Mouse (Mus musculus): ENCODE measurements around the gene Gm45021. TPM values are rescaled to one million over a fixed set of nuclear protein-coding genes. Genes with fewer than 3 reads are reported as not detected.
A peak's percentile ranks its signal among the peaks of the same experiment; 100 is the strongest.

Gm45021 gene
- total and polyA plus RNA-seq, 2 experiments from 2014 or later = not detected

- TF ChIP-seq CTCF (IDR thresholded peaks at IDR 0.05; ENCODE audit: low read depth) = peak; percentile 50
- Histone ChIP-seq H3K4me2 (ENCODE audit: low read depth) (peak overlapping the region; percentile 81), H3K4me3 (ENCODE audit: low read depth, low read length) (peak overlapping the region; percentile 55), H3K9me3 (ENCODE audit: low read length) (no peaks in the 10 kb centered on the region), H3K36me3 (ENCODE audit: insufficient read depth) (0 out of 2 replicates have a peak, but pooled peaks cover 6% of the 10 kb centered on the region), H3K9ac (peak overlapping the region; percentile 57), H3K27me3 (ENCODE audit: insufficient read depth, low read length) (no peaks in the 10 kb centered on the region), H3K4me1 (ENCODE audit: insufficient read depth) (peaks cover 6% of the 10 kb centered on the region), H3K27ac (ENCODE audit: low read depth, low read length) (no peak overlapping the region)
- DNase-seq = peak; percentile 78
- peak; percentile 84 for ATAC-seq
- WGBS = 2% methylated on average over 32 of the region's 32 CpGs
Measured at GRCm38 (mm10) chr6:48626984-48627383, 37.6 kb downstream of the Gm45021 start.

GRCm38 (mm10) chr6:48627511-48627924, 38.1 kb downstream of the Gm45021 start:
- no peaks in the 10 kb centered on the region for H3K9me3 ChIP-seq (ENCODE audit: low read length)
- DNase-seq (no peak), ATAC-seq (no peak)
- no peaks in the 10 kb centered on the region for H3K27me3 ChIP-seq (ENCODE audit: insufficient read depth, low read length)
- H3K4me2 ChIP-seq (ENCODE audit: low read depth) = peak overlapping the region; percentile 81
- H3K4me1 ChIP-seq (ENCODE audit: insufficient read depth) = peaks cover 6% of the 10 kb centered on the region
- H3K4me3 ChIP-seq (ENCODE audit: low read depth, low read length) = peak overlapping the region; percentile 55
- TF ChIP-seq CTCF (IDR thresholded peaks at IDR 0.05; ENCODE audit: low read depth) = no peak
- 3% methylated on average over 7 of the region's 7 CpGs for WGBS
- H3K36me3 ChIP-seq (ENCODE audit: insufficient read depth) = 0 out of 2 replicates have a peak, but pooled peaks cover 6% of the 10 kb centered on the region
- H3K9ac ChIP-seq = peak overlapping the region; percentile 57
- no peak overlapping the region for H3K27ac ChIP-seq (ENCODE audit: low read depth, low read length)

GRCm38 (mm10) chr6:48628377-48628776, 39.0 kb downstream of the Gm45021 start:
- Histone ChIP-seq H3K4me1 (ENCODE audit: insufficient read depth) (peaks cover 6% of the 10 kb centered on the region), H3K9ac (no peak overlapping the region), H3K27me3 (ENCODE audit: insufficient read depth, low read length) (no peaks in the 10 kb centered on the region), H3K9me3 (ENCODE audit: low read length) (no peaks in the 10 kb centered on the region), H3K4me3 (ENCODE audit: low read depth, low read length) (no peak overlapping the region), H3K27ac (ENCODE audit: low read depth, low read length) (no peak overlapping the region), H3K36me3 (ENCODE audit: insufficient read depth) (0 out of 2 replicates have a peak, but pooled peaks cover 6% of the 10 kb centered on the region), H3K4me2 (ENCODE audit: low read depth) (peak overlapping the region; percentile 82; the same call in 1 of the 2 replicates)
- no peak for TF ChIP-seq CTCF (IDR thresholded peaks at IDR 0.05; ENCODE audit: low read depth)
- DNase-seq (no peak), ATAC-seq (no peak)
- 85% methylated on average over 3 of the region's 3 CpGs for WGBS

- WGBS = 6% methylated on average over 53 of the region's 54 CpGs
- peak overlapping the region; percentile 54 for H3K9ac ChIP-seq
- TF ChIP-seq CTCF (IDR thresholded peaks at IDR 0.05; ENCODE audit: low read depth) = peak; percentile 1; the same call in 1 of the 2 replicates
Measured at GRCm38 (mm10) chr6:48628808-48629660, 39.6 kb downstream of the Gm45021 start.

GRCm38 (mm10) chr6:48629661-48630034, 40.2 kb downstream of the Gm45021 start:
- 0 out of 2 replicates have a peak, but pooled peaks cover 6% of the 10 kb centered on the region for H3K36me3 ChIP-seq (ENCODE audit: insufficient read depth)
- peak overlapping the region; percentile 54 for H3K9ac ChIP-seq
- H3K27me3 ChIP-seq (ENCODE audit: insufficient read depth, low read length) = no peaks in the 10 kb centered on the region
- peak overlapping the region; percentile 44 for H3K4me3 ChIP-seq (ENCODE audit: low read depth, low read length)
- no peak; the same call in none of the 2 replicates for ATAC-seq
- peak overlapping the region; percentile 82 for H3K4me2 ChIP-seq (ENCODE audit: low read depth)
- TF ChIP-seq CTCF (IDR thresholded peaks at IDR 0.05; ENCODE audit: low read depth) = no peak; the same call in 1 of the 2 replicates
- H3K9me3 ChIP-seq (ENCODE audit: low read length) = no peaks in the 10 kb centered on the region
- DNase-seq = no peak
- H3K27ac ChIP-seq (ENCODE audit: low read depth, low read length) = peak overlapping the region; percentile 57; the same call in 1 of the 2 replicates
- 27% methylated on average over 13 of the region's 13 CpGs for WGBS
- peaks cover 6% of the 10 kb centered on the region for H3K4me1 ChIP-seq (ENCODE audit: insufficient read depth)

More at GRCm38 (mm10) chr6:48628808-48629660, 39.6 kb downstream of the Gm45021 start:
- peak; percentile 73 for DNase-seq
- Histone ChIP-seq H3K4me1 (ENCODE audit: insufficient read depth) (peaks cover 6% of the 10 kb centered on the region), H3K4me2 (ENCODE audit: low read depth) (peak overlapping the region; percentile 82), H3K36me3 (ENCODE audit: insufficient read depth) (0 out of 2 replicates have a peak, but pooled peaks cover 6% of the 10 kb centered on the region), H3K9me3 (ENCODE audit: low read length) (no peaks in the 10 kb centered on the region), H3K4me3 (ENCODE audit: low read depth, low read length) (peak overlapping the region; percentile 44), H3K27me3 (ENCODE audit: insufficient read depth, low read length) (no peaks in the 10 kb centered on the region), H3K27ac (ENCODE audit: low read depth, low read length) (peak overlapping the region; percentile 57; the same call in 1 of the 2 replicates)
- peak; percentile 83 for ATAC-seq

- peaks cover 6% of the 10 kb centered on the region for H3K4me1 ChIP-seq (ENCODE audit: insufficient read depth)
- H3K4me2 ChIP-seq (ENCODE audit: low read depth) = no peak overlapping the region
- no peak for TF ChIP-seq CTCF (IDR thresholded peaks at IDR 0.05; ENCODE audit: low read depth)
- 82% methylated on average over 8 of the region's 8 CpGs for WGBS
- H3K36me3 ChIP-seq (ENCODE audit: insufficient read depth) = 0 out of 2 replicates have a peak, but pooled peaks cover 6% of the 10 kb centered on the region
- H3K4me3 ChIP-seq (ENCODE audit: low read depth, low read length) = no peak overlapping the region
- H3K9ac ChIP-seq = no peak overlapping the region
- H3K27me3 ChIP-seq (ENCODE audit: insufficient read depth, low read length) = no peaks in the 10 kb centered on the region
- H3K9me3 ChIP-seq (ENCODE audit: low read length) = no peaks in the 10 kb centered on the region
- H3K27ac ChIP-seq (ENCODE audit: low read depth, low read length) = no peak overlapping the region
- ATAC-seq (no peak), DNase-seq (no peak)
Measured at GRCm38 (mm10) chr6:48630831-48631230, 41.4 kb downstream of the Gm45021 start.

- ATAC-seq (no peak), DNase-seq (no peak)
- Histone ChIP-seq H3K4me2 (ENCODE audit: low read depth) (no peak overlapping the region), H3K27me3 (ENCODE audit: insufficient read depth, low read length) (no peaks in the 10 kb centered on the region), H3K36me3 (ENCODE audit: insufficient read depth) (0 out of 2 replicates have a peak, but pooled peaks cover 6% of the 10 kb centered on the region), H3K4me1 (ENCODE audit: insufficient read depth) (no peaks in the 10 kb centered on the region), H3K27ac (ENCODE audit: low read depth, low read length) (no peak overlapping the region), H3K9me3 (ENCODE audit: low read length) (no peaks in the 10 kb centered on the region), H3K4me3 (ENCODE audit: low read depth, low read length) (no peak overlapping the region), H3K9ac (no peak overlapping the region)
- 93% methylated on average over 2 of the region's 2 CpGs for WGBS
- no peak for TF ChIP-seq CTCF (IDR thresholded peaks at IDR 0.05; ENCODE audit: low read depth)
Measured at GRCm38 (mm10) chr6:48635105-48635504, 45.7 kb downstream of the Gm45021 start.
